11 mouse cellular contexts compared by ENCODE assay signal in the genomic region with DNA sequence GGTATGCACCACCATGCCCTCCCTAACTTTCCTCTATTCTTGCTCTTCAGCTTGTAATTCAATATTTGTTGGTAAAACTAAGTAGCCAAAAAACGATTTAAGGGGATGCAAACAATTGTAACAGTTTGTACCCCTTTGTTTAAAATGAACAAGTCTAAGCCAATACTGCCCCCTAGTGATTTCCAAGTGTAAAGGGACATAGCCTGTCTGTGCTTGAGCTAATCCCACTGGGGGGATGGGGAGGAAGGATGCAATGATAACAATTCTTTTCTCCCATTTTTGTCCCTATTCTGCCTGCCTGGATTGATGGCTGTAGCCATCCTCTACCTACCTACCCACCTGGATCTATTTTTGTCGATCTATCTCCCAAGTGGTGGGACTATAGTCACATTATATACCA. TPM values are rescaled to one million over a fixed set of nuclear protein-coding genes. Genes with fewer than 3 reads are reported as not detected.
DNase-seq lines count a peak whose midpoint lies in the region; ATAC-seq and TF ChIP-seq lines count a peak whose summit lies in the region.
"Had no signal": no experiment of that assay in that cellular context is flagged by ENCODE, and none has a peak within 500 bp of the region (broad histone marks: within the 10 kb centered on the region; RNA-seq: fewer than 3 reads in every experiment).

No protein-coding gene starts in this region.

- H3K9ac ChIP-seq in forebrain, embryonic 13.5 days, result no peak overlapping the region
- H3K9ac ChIP-seq in lung, embryonic 14.5 days, result no peak overlapping the region
- no peak overlapping the region for H3K9ac ChIP-seq in neural tube, embryonic 15.5 days (replicated peaks)
- H3K9ac ChIP-seq: heart, embryonic 15.5 days; limb, embryonic 13.5 days had no signal

- peaks cover 85% of the 10 kb centered on the region for H3K36me3 ChIP-seq in forebrain, embryonic 13.5 days (ENCODE audit: poor library complexity, severe bottlenecking)
- H3K36me3 ChIP-seq in forebrain, embryonic 10.5 days (replicated peaks), result peaks cover 99% of the 10 kb centered on the region
- peaks cover 89% of the 10 kb centered on the region for H3K36me3 ChIP-seq in lung, embryonic 14.5 days (ENCODE audit: insufficient read depth)
- peaks cover 62% of the 10 kb centered on the region for H3K36me3 ChIP-seq in neural tube, embryonic 15.5 days

- H3K4me2 ChIP-seq in forebrain, embryonic 13.5 days, result no peak overlapping the region
- H3K4me2 ChIP-seq in lung, embryonic 14.5 days, result no peak overlapping the region
- H3K4me2 ChIP-seq in neural tube, embryonic 15.5 days, result no peak overlapping the region
- H3K4me2 ChIP-seq: heart, embryonic 15.5 days; limb, embryonic 13.5 days had no signal

- H3K4me3 ChIP-seq in forebrain, embryonic 13.5 days, result no peak overlapping the region
- no peak overlapping the region for H3K4me3 ChIP-seq in forebrain, embryonic 10.5 days
- H3K4me3 ChIP-seq in lung, embryonic 14.5 days (ENCODE audit: low read depth, low read length), result no peak overlapping the region
- H3K4me3 ChIP-seq in neural tube, embryonic 15.5 days (replicated peaks), result no peak overlapping the region
- H3K4me3 ChIP-seq: heart, embryonic 15.5 days; limb, embryonic 13.5 days had no signal

- no peak overlapping the region for H3K27ac ChIP-seq in forebrain, embryonic 13.5 days
- H3K27ac ChIP-seq in forebrain, embryonic 10.5 days, result no peak overlapping the region
- no peak overlapping the region for H3K27ac ChIP-seq in lung, embryonic 14.5 days (ENCODE audit: low read depth)
- no peak overlapping the region for H3K27ac ChIP-seq in neural tube, embryonic 15.5 days (replicated peaks)
- H3K27ac ChIP-seq: heart, embryonic 15.5 days; limb, embryonic 13.5 days had no signal

- DNase-seq in forebrain, embryonic 10.5 days (ENCODE audit: extremely low spot score, low spot score), result no peak
- DNase-seq in lung, embryonic 14.5 days, result peak; percentile 81
- DNase-seq in lung, postnatal 14 days, result no peak
- DNase-seq in embryo, embryonic 11.5 days (ENCODE audit: low read depth, low spot score), result peak; percentile 35
- DNase-seq in adrenal gland, adult 2 months, result no peak
- no peak for DNase-seq in left cerebral cortex, adult 18-20 months (ENCODE audit: low spot score in 2 of 2)
- DNase-seq: cerebellum, adult 9-11 months had no signal

- peak; percentile 76 for ATAC-seq in forebrain, embryonic 13.5 days
- no peak for ATAC-seq in lung, embryonic 14.5 days (ENCODE audit: insufficient read depth)
- ATAC-seq in neural tube, embryonic 15.5 days (ENCODE audit: low FRiP score), result peak; percentile 50

- H3K27me3 ChIP-seq in forebrain, embryonic 13.5 days, result no peaks in the 10 kb centered on the region
- H3K27me3 ChIP-seq in forebrain, embryonic 10.5 days (ENCODE audit: poor library complexity, severe bottlenecking), result no peaks in the 10 kb centered on the region
- H3K27me3 ChIP-seq in lung, embryonic 14.5 days (ENCODE audit: insufficient read depth, low read length), result no peaks in the 10 kb centered on the region
- H3K27me3 ChIP-seq in neural tube, embryonic 15.5 days (replicated peaks), result no peaks in the 10 kb centered on the region
- H3K27me3 ChIP-seq: heart, embryonic 15.5 days; limb, embryonic 13.5 days had no signal

- WGBS in forebrain, embryonic 13.5 days, result 54% methylated on average over 2 of the region's 2 CpGs
- WGBS in forebrain, embryonic 10.5 days, result 78% methylated on average over 2 of the region's 2 CpGs
- 53% methylated on average over 2 of the region's 2 CpGs for WGBS in lung, embryonic 14.5 days
- WGBS in neural tube, embryonic 15.5 days, result 54% methylated on average over 2 of the region's 2 CpGs

- H3K9me3 ChIP-seq in forebrain, embryonic 13.5 days (replicated peaks), result no peaks in the 10 kb centered on the region
- H3K9me3 ChIP-seq in forebrain, embryonic 10.5 days, result no peaks in the 10 kb centered on the region
- H3K9me3 ChIP-seq in lung, embryonic 14.5 days (ENCODE audit: low read depth, low read length), result no peaks in the 10 kb centered on the region
- no peaks in the 10 kb centered on the region for H3K9me3 ChIP-seq in neural tube, embryonic 15.5 days (replicated peaks)
- H3K9me3 ChIP-seq: heart, embryonic 15.5 days; limb, embryonic 13.5 days had no signal

- peak; percentile 71 for TF ChIP-seq CTCF in lung, embryonic 14.5 days (IDR thresholded peaks at IDR 0.05; ENCODE audit: low read depth)

- no peaks in the 10 kb centered on the region for H3K4me1 ChIP-seq in forebrain, embryonic 13.5 days
- H3K4me1 ChIP-seq in forebrain, embryonic 10.5 days, result no peaks in the 10 kb centered on the region
- H3K4me1 ChIP-seq in lung, embryonic 14.5 days (ENCODE audit: insufficient read depth), result no peaks in the 10 kb centered on the region
- H3K4me1 ChIP-seq in neural tube, embryonic 15.5 days, result no peaks in the 10 kb centered on the region
- H3K4me1 ChIP-seq: heart, embryonic 15.5 days; limb, embryonic 13.5 days had no signal

RNA-seq across cellular contexts. Expression of gene Tra2a, which starts 16.6 kb away (rescaled TPM):
- polyA plus RNA-seq in forebrain, embryonic 13.5 days (2015; fragmentation: Nextera tagmentation; extraction: Ambion mirVana), result 164 and 177 TPM in 2 replicates
- polyA plus RNA-seq in forebrain, embryonic 10.5 days (2016; fragmentation: Nextera tagmentation; extraction: Ambion mirVana), result 126 and 127 TPM in 2 replicates
- 47.8 and 51.6 TPM in 2 replicates for polyA plus RNA-seq in lung, embryonic 14.5 days (2014; fragmentation: Nextera tagmentation; extraction: Ambion mirVana)
- polyA plus RNA-seq in neural tube, embryonic 15.5 days (2015; fragmentation: Nextera tagmentation; extraction: Ambion mirVana), result 102 and 109 TPM in 2 replicates
- total RNA-seq in adrenal gland, adult 2 months (2021), result 10 to 100 TPM; 38.5 to 88.4 TPM
- 15.6 and 17.5 TPM in 2 replicates for polyA plus RNA-seq in adrenal gland, adult 2 months (2012; rRNA removed)
- total RNA-seq in left cerebral cortex, adult 18-20 months (2021), result 10 to 100 TPM; 80.5 to 84.7 TPM

RNA-seq across cellular contexts. Expression of gene Igf2bp3, which starts 32.5 kb away (rescaled TPM):
- polyA plus RNA-seq in forebrain, embryonic 13.5 days (2015; fragmentation: Nextera tagmentation; extraction: Ambion mirVana), result 55.2 and 56.9 TPM in 2 replicates
- 128 and 141 TPM in 2 replicates for polyA plus RNA-seq in forebrain, embryonic 10.5 days (2016; fragmentation: Nextera tagmentation; extraction: Ambion mirVana)
- 62.4 and 67.5 TPM in 2 replicates for polyA plus RNA-seq in lung, embryonic 14.5 days (2014; fragmentation: Nextera tagmentation; extraction: Ambion mirVana)
- polyA plus RNA-seq in neural tube, embryonic 15.5 days (2015; fragmentation: Nextera tagmentation; extraction: Ambion mirVana), result 18.8 and 29.9 TPM in 2 replicates
- total RNA-seq in adrenal gland, adult 2 months (2021), result under 1 TPM; 0.17 to 0.20 TPM
- 0.02 TPM in 1 of 2 replicates, not detected in the other for polyA plus RNA-seq in adrenal gland, adult 2 months (2012; rRNA removed)
- total RNA-seq in left cerebral cortex, adult 18-20 months (2021), result not detected

Comparison
In these comparisons a context has a peak if more than half of its experiments do, and no peak if none do; other contexts are left out.
1. DNase-seq: peak in lung, embryonic 14.5 days (single experiment) and embryo, embryonic 11.5 days (single experiment); none in forebrain, embryonic 10.5 days (single experiment), lung, postnatal 14 days (single experiment), adrenal gland, adult 2 months (single experiment) and left cerebral cortex, adult 18-20 months (0 of 2).
2. RNA of gene Igf2bp3, which starts 32.5 kb away (polyA plus RNA-seq): 128 to 141 TPM in forebrain, embryonic 10.5 days, 62.4 to 67.5 TPM in lung, embryonic 14.5 days, 55.2 to 56.9 TPM in forebrain, embryonic 13.5 days and 18.8 to 29.9 TPM in neural tube, embryonic 15.5 days; 0.02 TPM in adrenal gland, adult 2 months; every median in the first group is over 10 times any median in the second.